Mouse (Mus musculus) intestine, embryonic 14.5 days (tissue): ENCODE measurements around the gene Tbcd. TPM values are rescaled to one million over a fixed set of nuclear protein-coding genes. Genes with fewer than 3 reads are reported as not detected.

ENCODE experiments used
- ATAC-seq: fragments of 200-750 bp; cut with Nextera tagmentation; replicated peaks from 2 replicates; pipeline ENCODE4 v1.8.0; 2017; ENCODE audit warnings: low read depth, moderate number of reproducible peaks, moderate TSS enrichment, moderate library complexity; ENCODE audit not compliant: low FRiP score, low TSS enrichment
- DNase-seq: peaks from one replicate; pipeline ENCODE4 v3.0.0-alpha.2; 2018; ENCODE audit warnings: low spot score
- H3K27ac ChIP-seq: fragments of 300-500 bp; sonication (generic); 2 replicates; pipeline ENCODE4 v1.5.1; 2014; ENCODE audit warnings: low read depth, mild to moderate bottlenecking, control low read depth
- H3K27me3 ChIP-seq: fragments of 300-500 bp; sonication (generic); replicated peaks from 2 replicates; pipeline ENCODE4 v1.6.1; 2014; ENCODE audit warnings: low read length, control low read depth; ENCODE audit not compliant: control insufficient read depth, insufficient read depth
- H3K36me3 ChIP-seq: fragments of 300-500 bp; sonication (generic); 2 replicates; pipeline ENCODE4 v1.6.1; 2014; ENCODE audit warnings: low read length, control low read depth; ENCODE audit not compliant: control insufficient read depth, insufficient read depth
- H3K4me1 ChIP-seq: fragments of 300-500 bp; sonication (generic); replicated peaks from 2 replicates; pipeline ENCODE4 v1.6.1; 2014; ENCODE audit warnings: low read length, control low read depth, mixed read lengths; ENCODE audit not compliant: control insufficient read depth, insufficient read depth
- H3K4me2 ChIP-seq: fragments of 300-500 bp; sonication (generic); 2 replicates; pipeline ENCODE4 v1.6.1; 2014; ENCODE audit warnings: low read length
- H3K4me3 ChIP-seq: fragments of 300-500 bp; sonication (generic); 2 replicates; pipeline ENCODE4 v1.5.1; 2014; ENCODE audit warnings: low read depth, low read length, control low read depth, mixed read lengths
- H3K9ac ChIP-seq: fragments of 300-500 bp; sonication (generic); 2 replicates; pipeline ENCODE4 v1.6.1; 2014; ENCODE audit warnings: mild to moderate bottlenecking, low read length
- H3K9me3 ChIP-seq: fragments of 300-500 bp; sonication (generic); 2 replicates; pipeline ENCODE4 v1.6.1; 2016; ENCODE audit warnings: low read length, control low read depth; ENCODE audit not compliant: control insufficient read depth
- WGBS: fragments of 180-500 bp; shearing (Covaris S2); extraction: QIAGEN DNeasy Blood & Tissue Kit; methylation state at CpG from one replicate; pipeline ENCODE4 v1.1.7; 2014; 5-methylcytosine and 5-hydroxymethylcytosine counted together
- polyA plus RNA-seq: library from polyadenylated mRNA; unstranded; fragments of >200 nt; fragmentation: Nextera tagmentation; extraction: Ambion mirVana; gene quantifications from 2 replicates; pipeline ENCODE4 v1.2.1, GENCODE M21; 2014

Tbcd gene
- 36.7 and 41.7 TPM in 2 replicates for polyA plus RNA-seq

- peak within 1 kb of the TSS; percentile 67; the same call in 1 of the 2 replicates for H3K27ac ChIP-seq
- peak within 1 kb of the TSS; percentile 67 for H3K9ac ChIP-seq
- under 1% methylated on average over 58 of the region's 58 CpGs for WGBS
- peak; percentile 100 for DNase-seq
- peak within 1 kb of the TSS; percentile 83 for H3K4me2 ChIP-seq
- ATAC-seq = peak; percentile 92
- no peaks in the 10 kb centered on the region for H3K27me3 ChIP-seq
- peaks cover 5% of the 10 kb centered on the region; the same call in 1 of the 2 replicates for H3K36me3 ChIP-seq
- H3K4me3 ChIP-seq = peak within 1 kb of the TSS; percentile 88
- H3K4me1 ChIP-seq = peaks cover 11% of the 10 kb centered on the region
- no peaks in the 10 kb centered on the region for H3K9me3 ChIP-seq
These were observed at the start of gene Tbcd for GRCm38 (mm10) chr11:121451753-121452635. Gene Tbcd (plus strand): TSS chr11:121451949.

- no peaks in the 10 kb centered on the region for H3K27me3 ChIP-seq
- H3K9me3 ChIP-seq = no peaks in the 10 kb centered on the region
- 72% methylated on average over 3 of the region's 3 CpGs for WGBS
- H3K27ac ChIP-seq = no peak overlapping the region
- H3K9ac ChIP-seq = no peak overlapping the region
- H3K36me3 ChIP-seq = no peaks in the 10 kb centered on the region
- no peak overlapping the region for H3K4me2 ChIP-seq
- no peaks in the 10 kb centered on the region for H3K4me1 ChIP-seq
- H3K4me3 ChIP-seq = no peak overlapping the region
- ATAC-seq (no peak), DNase-seq (no peak)
These were observed 44.2 kb upstream of the Tbcd start for GRCm38 (mm10) chr11:121407366-121408155.

GRCm38 (mm10) chr11:121414762-121415161, 37.0 kb upstream of the Tbcd start:
- DNase-seq (no peak), ATAC-seq (no peak)
- H3K4me3 ChIP-seq = no peak overlapping the region
- no peak overlapping the region for H3K9ac ChIP-seq
- no peak overlapping the region for H3K27ac ChIP-seq
- no peaks in the 10 kb centered on the region for H3K4me1 ChIP-seq
- no peaks in the 10 kb centered on the region for H3K9me3 ChIP-seq
- 83% methylated on average over 5 of the region's 5 CpGs for WGBS
- H3K36me3 ChIP-seq = no peaks in the 10 kb centered on the region
- no peaks in the 10 kb centered on the region for H3K27me3 ChIP-seq
- no peak overlapping the region for H3K4me2 ChIP-seq

- no peaks in the 10 kb centered on the region for H3K36me3 ChIP-seq
- 0 out of 2 replicates have a peak, but pooled peaks cover under 1% of the 10 kb centered on the region for H3K4me1 ChIP-seq
- WGBS = 57% methylated on average over 5 of the region's 5 CpGs
- no peaks in the 10 kb centered on the region for H3K9me3 ChIP-seq
- H3K27ac ChIP-seq = no peak overlapping the region
- H3K4me3 ChIP-seq = no peak overlapping the region
- no peak overlapping the region for H3K9ac ChIP-seq
- no peaks in the 10 kb centered on the region for H3K27me3 ChIP-seq
- DNase-seq (no peak), ATAC-seq (no peak)
- no peak overlapping the region for H3K4me2 ChIP-seq
These were observed 36.4 kb upstream of the Tbcd start for GRCm38 (mm10) chr11:121415351-121415750.

GRCm38 (mm10) chr11:121417971-121418370, 33.8 kb upstream of the Tbcd start:
- H3K9me3 ChIP-seq = no peaks in the 10 kb centered on the region
- no peak overlapping the region for H3K4me2 ChIP-seq
- WGBS = 79% methylated on average over 5 of the region's 5 CpGs
- H3K36me3 ChIP-seq = no peaks in the 10 kb centered on the region
- H3K4me1 ChIP-seq = peaks cover 11% of the 10 kb centered on the region
- no peak overlapping the region for H3K9ac ChIP-seq
- no peak overlapping the region for H3K4me3 ChIP-seq
- no peaks in the 10 kb centered on the region for H3K27me3 ChIP-seq
- ATAC-seq (no peak), DNase-seq (no peak)
- no peak overlapping the region for H3K27ac ChIP-seq

GRCm38 (mm10) chr11:121418932-121419331, 32.8 kb upstream of the Tbcd start:
- no peaks in the 10 kb centered on the region for H3K9me3 ChIP-seq
- H3K27me3 ChIP-seq = no peaks in the 10 kb centered on the region
- no peak for ATAC-seq
- no peaks in the 10 kb centered on the region for H3K36me3 ChIP-seq
- H3K4me2 ChIP-seq = no peak overlapping the region
- no peak overlapping the region for H3K27ac ChIP-seq
- no peak overlapping the region for H3K4me3 ChIP-seq
- WGBS = 60% methylated on average over 2 of the region's 2 CpGs
- H3K9ac ChIP-seq = no peak overlapping the region
- H3K4me1 ChIP-seq = peaks cover 11% of the 10 kb centered on the region
- no peak for DNase-seq

- H3K9me3 ChIP-seq = no peaks in the 10 kb centered on the region
- peak overlapping the region; percentile 85 for H3K4me2 ChIP-seq
- no peaks in the 10 kb centered on the region for H3K36me3 ChIP-seq
- peaks cover 11% of the 10 kb centered on the region for H3K4me1 ChIP-seq
- no peak overlapping the region for H3K9ac ChIP-seq
- peak overlapping the region; percentile 65; the same call in 1 of the 2 replicates for H3K4me3 ChIP-seq
- ATAC-seq = no peak
- 47% methylated on average over 5 of the region's 5 CpGs for WGBS
- DNase-seq = no peak
- peak overlapping the region; percentile 72; the same call in 1 of the 2 replicates for H3K27ac ChIP-seq
- H3K27me3 ChIP-seq = no peaks in the 10 kb centered on the region
These were observed 31.4 kb upstream of the Tbcd start for GRCm38 (mm10) chr11:121420379-121420778.

GRCm38 (mm10) chr11:121420830-121421552, 30.8 kb upstream of the Tbcd start, which contains the start of gene Fn3krp:
Gene Fn3krp (plus strand): TSS chr11:121421401.
- peak within 1 kb of the TSS; percentile 49 for H3K9ac ChIP-seq
- H3K27ac ChIP-seq = peak within 1 kb of the TSS; percentile 72
- DNase-seq (peak; percentile 100), ATAC-seq (peak; percentile 98)
- H3K4me1 ChIP-seq = peaks cover 11% of the 10 kb centered on the region
- no peaks in the 10 kb centered on the region for H3K27me3 ChIP-seq
- peak within 1 kb of the TSS; percentile 85 for H3K4me2 ChIP-seq
- 0 out of 2 replicates have a peak, but pooled peaks cover 4% of the 10 kb centered on the region for H3K36me3 ChIP-seq
- 2% methylated on average over 28 of the region's 28 CpGs for WGBS
- no peaks in the 10 kb centered on the region for H3K9me3 ChIP-seq
- H3K4me3 ChIP-seq = peak within 1 kb of the TSS; percentile 65
